18 mouse cellular contexts compared by ENCODE assay signal in genomic region chr9:58283431-58283830, GRCm38 (mm10). TPM values are rescaled to one million over a fixed set of nuclear protein-coding genes. Genes with fewer than 3 reads are reported as not detected.
DNase-seq lines count a peak whose midpoint lies in the region; ATAC-seq and TF ChIP-seq lines count a peak whose summit lies in the region.
"Had no signal": no experiment of that assay in that cellular context is flagged by ENCODE, and none has a peak within 500 bp of the region (broad histone marks: within the 10 kb centered on the region; RNA-seq: fewer than 3 reads in every experiment).

No protein-coding gene starts in this region.

- H3K36me3 ChIP-seq in kidney, embryonic 15.5 days: 0 out of 2 replicates have a peak, but pooled peaks cover 4% of the 10 kb centered on the region
- H3K36me3 ChIP-seq in midbrain, postnatal 0 days (ENCODE audit: insufficient read depth, low read length): no peaks in the 10 kb centered on the region
- no peaks in the 10 kb centered on the region for H3K36me3 ChIP-seq in midbrain, embryonic 10.5 days
- H3K36me3 ChIP-seq: hindbrain, embryonic 13.5 days; intestine, embryonic 15.5 days; neural tube, embryonic 12.5 days had no signal

- H3K4me1 ChIP-seq in kidney, embryonic 15.5 days: peaks cover 12% of the 10 kb centered on the region
- H3K4me1 ChIP-seq in midbrain, postnatal 0 days (ENCODE audit: insufficient read depth, low read length): no peaks in the 10 kb centered on the region; the same call in 1 of the 2 replicates
- no peaks in the 10 kb centered on the region for H3K4me1 ChIP-seq in midbrain, embryonic 10.5 days
- H3K4me1 ChIP-seq: hindbrain, embryonic 13.5 days had no signal

- H3K9ac ChIP-seq in kidney, embryonic 15.5 days: no peak overlapping the region
- H3K9ac ChIP-seq in midbrain, postnatal 0 days (replicated peaks; ENCODE audit: low read length, poor library complexity, severe bottlenecking): no peak overlapping the region
- H3K9ac ChIP-seq: hindbrain, embryonic 13.5 days; intestine, embryonic 15.5 days; neural tube, embryonic 12.5 days had no signal

- 63% methylated on average over 7 of the region's 7 CpGs for WGBS in kidney, embryonic 15.5 days
- 66% methylated on average over 7 of the region's 7 CpGs for WGBS in midbrain, postnatal 0 days
- WGBS in midbrain, embryonic 10.5 days: 92% methylated on average over 7 of the region's 7 CpGs

- no peaks in the 10 kb centered on the region for H3K27me3 ChIP-seq in kidney, embryonic 15.5 days
- no peaks in the 10 kb centered on the region for H3K27me3 ChIP-seq in midbrain, postnatal 0 days (ENCODE audit: insufficient read depth, low read length)
- H3K27me3 ChIP-seq in midbrain, embryonic 10.5 days (ENCODE audit: low read depth, poor library complexity, severe bottlenecking): no peaks in the 10 kb centered on the region
- H3K27me3 ChIP-seq: intestine, embryonic 15.5 days; neural tube, embryonic 12.5 days had no signal

- intact Hi-C loops in gastrocnemius, adult 2 months (cut with DNase I): no loop called here

- ATAC-seq in kidney, embryonic 15.5 days (replicated peaks; ENCODE audit: low FRiP score): no peak
- ATAC-seq in midbrain, postnatal 0 days (ENCODE audit: low FRiP score): no peak
- ATAC-seq: forebrain, embryonic 16.5 days; intestine, embryonic 15.5 days had no signal

- peak overlapping the region; percentile 24 for H3K27ac ChIP-seq in gastrocnemius, adult 2 months
- 0 out of 2 replicates have a peak overlapping the region, but pooled peaks have one; percentile 18 for H3K27ac ChIP-seq in kidney, embryonic 15.5 days
- H3K27ac ChIP-seq in midbrain, postnatal 0 days (ENCODE audit: low read depth, low read length): no peak overlapping the region
- no peak overlapping the region for H3K27ac ChIP-seq in midbrain, embryonic 10.5 days (replicated peaks)
- H3K27ac ChIP-seq: hindbrain, embryonic 13.5 days; intestine, embryonic 15.5 days; left cerebral cortex, adult 2 months; neural tube, embryonic 12.5 days had no signal

- H3K4me2 ChIP-seq in kidney, embryonic 15.5 days: no peak overlapping the region
- no peak overlapping the region for H3K4me2 ChIP-seq in midbrain, postnatal 0 days (ENCODE audit: low read depth, low read length, poor library complexity, severe bottlenecking)
- H3K4me2 ChIP-seq: hindbrain, embryonic 13.5 days; intestine, embryonic 15.5 days; neural tube, embryonic 12.5 days had no signal

- no peak overlapping the region for H3K4me3 ChIP-seq in gastrocnemius, adult 2 months
- H3K4me3 ChIP-seq in kidney, embryonic 15.5 days (replicated peaks): no peak overlapping the region
- no peak overlapping the region for H3K4me3 ChIP-seq in midbrain, postnatal 0 days (ENCODE audit: low read depth, low read length)
- no peak overlapping the region for H3K4me3 ChIP-seq in midbrain, embryonic 10.5 days
- H3K4me3 ChIP-seq: erythroblast, embryonic 14.5 days; hindbrain, embryonic 13.5 days; intestine, embryonic 15.5 days; layer of hippocampus, adult 2 months; left cerebral cortex, adult 2 months; neural tube, embryonic 12.5 days had no signal

- no peaks in the 10 kb centered on the region for H3K9me3 ChIP-seq in kidney, embryonic 15.5 days (replicated peaks)
- H3K9me3 ChIP-seq in midbrain, postnatal 0 days (ENCODE audit: low read length): no peaks in the 10 kb centered on the region
- H3K9me3 ChIP-seq in midbrain, embryonic 10.5 days (replicated peaks): no peaks in the 10 kb centered on the region
- H3K9me3 ChIP-seq: hindbrain, embryonic 13.5 days; intestine, embryonic 15.5 days; neural tube, embryonic 12.5 days had no signal

- DNase-seq in gastrocnemius, adult 2 months: no peak
- DNase-seq in gastrocnemius, postnatal 4 days (ENCODE audit: low spot score in 2 of 2): no peak
- DNase-seq in kidney, postnatal 10 days: no peak
- peak; percentile 44 for DNase-seq in midbrain, postnatal 0 days (ENCODE audit: low spot score)
- DNase-seq in midbrain, embryonic 10.5 days (ENCODE audit: low spot score): no peak
- no peak for DNase-seq in frontal cortex, postnatal 25 days (ENCODE audit: low spot score in 2 of 2)
- DNase-seq: B cell, adult 2 months; cerebellum, adult 9-10 months; embryo, embryonic 11 days had no signal

- TF ChIP-seq CTCF in gastrocnemius, adult 2 months (IDR thresholded peaks at IDR 0.05): no peak
- TF ChIP-seq CTCF in midbrain, postnatal 0 days (IDR thresholded peaks at IDR 0.05): no peak

RNA-seq across cellular contexts. Expression of gene Loxl1, which starts 29.6 kb away (rescaled TPM):
- 10 to 100 TPM; 10.6 to 17.9 TPM for total RNA-seq in gastrocnemius, adult 2 months (2021)
- total RNA-seq in gastrocnemius, postnatal 4 days (2021): 10 to 100 TPM; 95.5 to 95.9 TPM
- 33.2 and 39.7 TPM in 2 replicates for polyA plus RNA-seq in kidney, embryonic 15.5 days (2015; fragmentation: Nextera tagmentation; extraction: Ambion mirVana)
- total RNA-seq in midbrain, postnatal 0 days (2014; rRNA removed): 5.9 and 10.6 TPM in 2 replicates
- polyA plus RNA-seq in midbrain, postnatal 0 days (2015; fragmentation: Nextera tagmentation; extraction: Ambion mirVana): 6.6 and 7.0 TPM in 2 replicates
- polyA plus RNA-seq in midbrain, embryonic 10.5 days (2016; fragmentation: Nextera tagmentation; extraction: Ambion mirVana): 6.9 and 10.9 TPM in 2 replicates
- total RNA-seq: megakaryocyte-erythroid progenitor cell, adult 5-6 weeks had no signal

RNA-seq across cellular contexts. Expression of gene Stoml1, which starts 30.5 kb away (rescaled TPM):
- total RNA-seq in gastrocnemius, adult 2 months (2021): 1 to 10 TPM; 6.8 to 7.3 TPM
- 10 to 100 TPM; 16.1 to 16.6 TPM for total RNA-seq in gastrocnemius, postnatal 4 days (2021)
- 29.9 and 33.6 TPM in 2 replicates for polyA plus RNA-seq in kidney, embryonic 15.5 days (2015; fragmentation: Nextera tagmentation; extraction: Ambion mirVana)
- 159 and 170 TPM in 2 replicates for total RNA-seq in midbrain, postnatal 0 days (2014; rRNA removed)
- 161 and 172 TPM in 2 replicates for polyA plus RNA-seq in midbrain, postnatal 0 days (2015; fragmentation: Nextera tagmentation; extraction: Ambion mirVana)
- polyA plus RNA-seq in midbrain, embryonic 10.5 days (2016; fragmentation: Nextera tagmentation; extraction: Ambion mirVana): 32.2 and 39.9 TPM in 2 replicates
- polyA plus RNA-seq: erythroblast, embryonic 14.5 days had no signal

RNA-seq across cellular contexts. Expression of gene Pml, which starts 33.8 kb away (rescaled TPM):
- 1 to 10 TPM; 4.1 to 4.5 TPM for total RNA-seq in gastrocnemius, adult 2 months (2021)
- 10 to 100 TPM; 16.8 to 19.5 TPM for total RNA-seq in gastrocnemius, postnatal 4 days (2021)
- polyA plus RNA-seq in kidney, embryonic 15.5 days (2015; fragmentation: Nextera tagmentation; extraction: Ambion mirVana): 21.0 and 24.7 TPM in 2 replicates
- total RNA-seq in midbrain, postnatal 0 days (2014; rRNA removed): 5.6 and 9.0 TPM in 2 replicates
- 2.9 and 3.2 TPM in 2 replicates for polyA plus RNA-seq in midbrain, postnatal 0 days (2015; fragmentation: Nextera tagmentation; extraction: Ambion mirVana)
- polyA plus RNA-seq in midbrain, embryonic 10.5 days (2016; fragmentation: Nextera tagmentation; extraction: Ambion mirVana): 13.4 and 14.1 TPM in 2 replicates

Comparison
In these comparisons a context has a peak if more than half of its experiments do, and no peak if none do; other contexts are left out.
1. H3K27ac ChIP-seq: peak in gastrocnemius, adult 2 months (single experiment) and kidney, embryonic 15.5 days (single experiment); none in midbrain, postnatal 0 days (single experiment) and midbrain, embryonic 10.5 days (single experiment).